Mouse (Mus musculus): ENCODE results near the gene Cdc45. TPM values are rescaled to one million over a fixed set of nuclear protein-coding genes. Genes with fewer than 3 reads are reported as not detected.

Cdc45 gene
- polyA plus RNA-seq (2012), result 30.2 and 30.6 TPM in 2 replicates

DNA sequence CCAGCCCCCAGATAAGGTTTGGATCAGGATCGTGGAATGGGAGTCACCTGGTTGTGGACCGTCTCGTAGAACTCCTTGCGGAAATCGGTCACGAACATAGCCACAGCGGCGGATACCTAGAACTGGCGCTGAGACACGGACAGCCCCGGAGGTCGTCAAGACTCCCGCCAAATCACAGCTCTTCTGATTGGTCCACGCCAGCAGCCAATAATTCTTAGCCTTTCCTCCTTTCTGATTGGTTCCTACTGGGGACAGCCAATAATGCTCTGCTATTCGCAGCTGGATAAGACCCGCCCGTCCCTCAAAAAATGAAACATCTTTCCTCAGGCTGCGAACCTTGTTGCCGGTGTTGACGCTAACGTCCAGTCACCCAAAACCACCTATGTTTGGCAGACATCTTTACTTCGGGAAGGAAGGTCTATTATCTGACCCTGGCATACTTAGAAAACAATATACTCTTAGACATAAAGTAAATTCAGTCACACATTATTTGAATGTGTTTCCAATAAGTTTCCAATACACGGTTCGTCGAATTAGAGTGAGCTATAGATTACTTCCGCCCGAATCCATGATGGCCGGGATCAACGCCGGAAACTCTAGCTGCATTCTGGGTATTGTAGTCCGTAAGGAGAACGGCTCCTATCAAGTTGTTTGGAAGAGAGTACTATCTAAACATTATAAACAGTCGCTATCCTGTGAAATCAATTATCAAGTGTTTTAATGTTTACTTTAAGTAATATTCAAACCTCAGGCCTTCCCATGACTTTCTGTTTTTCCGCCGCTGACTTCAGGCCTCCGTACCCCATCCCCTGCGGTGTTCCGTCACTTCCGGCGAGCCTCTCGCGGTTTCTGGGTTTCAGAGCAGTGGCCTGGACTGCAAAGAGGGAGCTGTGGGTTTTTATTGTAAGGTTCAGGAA lies at the start of gene Cdc45, which contains the start of gene Ufd1:
Cdc45 (minus strand) TSS at position 520 of the 917 bp plus-strand sequence.
Ufd1 (plus strand) TSS at position 312 of the 917 bp plus-strand sequence.
- TF ChIP-seq GATA1 (IDR thresholded peaks at IDR 0.05; ENCODE audit: low read length), result no peak

GRCm38 (mm10) chr16:18860186-18860585 lies 48.4 kb upstream of the Cdc45 start:
- TF ChIP-seq GATA1 (IDR thresholded peaks at IDR 0.05; ENCODE audit: low read length), result no peak

GRCm38 (mm10) chr16:18858551-18858950 lies 46.8 kb upstream of the Cdc45 start:
- TF ChIP-seq GATA1 (IDR thresholded peaks at IDR 0.05; ENCODE audit: low read length), result no peak

GRCm38 (mm10) chr16:18846301-18846820 lies 34.6 kb upstream of the Cdc45 start:
- TF ChIP-seq GATA1 (IDR thresholded peaks at IDR 0.05; ENCODE audit: low read length), result no peak

- TF ChIP-seq GATA1 (IDR thresholded peaks at IDR 0.05; ENCODE audit: low read length), result no peak
Observed at GRCm38 (mm10) chr16:18838346-18838745, 26.6 kb upstream of the Cdc45 start.

- TF ChIP-seq GATA1 (IDR thresholded peaks at IDR 0.05; ENCODE audit: low read length), result no peak
Observed at GRCm38 (mm10) chr16:18836468-18837208, 24.9 kb upstream of the Cdc45 start, which contains the start of the genes 2510002D24Rik and Gm28539. 2510002D24Rik (plus strand) TSS chr16:18836578. Gm28539 (plus strand) TSS chr16:18836584.

- no peak for TF ChIP-seq GATA1 (IDR thresholded peaks at IDR 0.05; ENCODE audit: low read length)
Observed at GRCm38 (mm10) chr16:18836073-18836467, 24.3 kb upstream of the Cdc45 start.

DNA sequence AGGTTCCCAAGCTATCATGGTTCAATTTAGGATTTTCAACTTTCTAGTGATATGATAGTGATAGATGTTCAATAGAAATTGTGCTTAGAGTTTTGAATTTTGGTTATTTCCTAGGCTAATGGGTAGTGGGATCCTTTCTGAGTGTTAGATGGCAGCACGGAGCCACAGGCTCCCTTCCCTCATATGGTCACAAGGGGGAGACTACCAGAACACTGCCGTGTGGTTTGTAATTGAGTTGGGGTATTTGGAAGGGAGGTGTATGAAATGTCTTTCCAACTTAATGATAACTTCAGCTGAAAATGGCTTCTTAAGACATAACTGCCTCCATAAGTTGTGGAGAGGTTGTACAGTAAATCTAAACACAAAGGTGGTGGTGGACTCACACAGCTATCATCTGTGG lies 21.7 kb upstream of the Cdc45 start:
- no peak for TF ChIP-seq GATA1 (IDR thresholded peaks at IDR 0.05; ENCODE audit: low read length)

GRCm38 (mm10) chr16:18829102-18829501 lies 17.3 kb upstream of the Cdc45 start:
- no peak for TF ChIP-seq GATA1 (IDR thresholded peaks at IDR 0.05; ENCODE audit: low read length)

DNA sequence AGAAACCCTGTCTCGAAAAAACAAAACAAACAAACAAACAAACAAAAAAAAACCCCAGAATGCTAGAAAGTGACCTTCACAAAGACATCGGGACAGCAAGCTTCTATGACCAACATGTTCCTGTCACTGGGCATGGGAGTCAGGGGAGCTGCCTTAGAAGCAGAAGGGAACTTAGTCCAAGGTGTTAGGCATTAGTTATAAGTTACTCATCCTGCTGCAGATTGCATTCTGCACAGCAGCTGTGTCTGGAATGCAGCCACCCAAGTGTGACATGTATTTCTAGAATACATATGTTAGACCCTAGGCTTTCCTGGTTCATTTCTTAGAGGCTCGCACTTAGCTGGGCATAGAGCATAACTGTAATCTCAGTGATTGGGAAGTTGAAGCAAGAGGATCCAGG lies 16.8 kb upstream of the Cdc45 start:
- TF ChIP-seq GATA1 (IDR thresholded peaks at IDR 0.05; ENCODE audit: low read length), result no peak

DNA sequence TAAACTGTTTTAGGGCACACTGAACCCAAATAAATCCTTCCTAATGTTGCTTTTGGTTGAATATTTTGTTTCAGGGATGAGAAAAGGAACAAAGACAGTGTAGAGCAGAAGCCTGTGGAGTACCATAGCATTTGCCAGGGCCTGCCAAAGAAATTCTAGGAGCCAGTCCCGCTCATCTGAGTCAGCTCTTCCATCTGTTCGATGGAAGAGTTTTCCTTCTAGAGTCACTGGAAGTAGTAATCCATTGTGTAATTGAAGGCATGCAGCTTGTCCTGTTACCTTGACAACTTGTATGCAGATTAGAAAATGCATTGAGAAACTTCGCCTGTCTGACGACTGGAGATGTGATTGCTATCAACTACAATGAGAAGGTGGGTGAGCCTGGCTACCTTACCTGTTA lies 11.1 kb upstream of the Cdc45 start:
- TF ChIP-seq GATA1 (IDR thresholded peaks at IDR 0.05; ENCODE audit: low read length), result no peak

GRCm38 (mm10) chr16:18822356-18822755 lies 10.6 kb upstream of the Cdc45 start:
- no peak for TF ChIP-seq GATA1 (IDR thresholded peaks at IDR 0.05; ENCODE audit: low read length)

- TF ChIP-seq GATA1 (IDR thresholded peaks at IDR 0.05; ENCODE audit: low read length), result no peak
Observed at GRCm38 (mm10) chr16:18812385-18812910, 661 bp upstream of the Cdc45 start.

DNA sequence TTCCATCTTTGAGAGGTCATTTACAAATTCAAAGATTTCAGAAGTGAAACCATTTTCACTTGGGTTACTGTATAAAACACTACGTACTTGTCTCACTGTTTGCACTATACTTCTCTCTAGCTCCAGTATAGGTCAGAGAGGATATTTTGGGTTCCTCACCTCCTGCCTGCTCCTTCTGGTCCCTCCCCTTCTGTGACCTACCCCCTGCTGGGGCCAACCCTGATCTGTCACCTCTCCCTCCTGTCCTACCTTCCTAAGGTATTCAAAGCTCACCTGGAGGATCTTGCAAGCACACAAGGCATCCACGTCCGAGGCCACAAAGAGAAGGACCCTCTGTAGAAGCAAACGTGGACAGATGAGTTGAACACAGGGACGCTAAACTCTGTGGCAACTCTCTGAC lies 755 bp downstream of the Cdc45 start:
- TF ChIP-seq GATA1 (IDR thresholded peaks at IDR 0.05; ENCODE audit: low read length), result no peak

DNA sequence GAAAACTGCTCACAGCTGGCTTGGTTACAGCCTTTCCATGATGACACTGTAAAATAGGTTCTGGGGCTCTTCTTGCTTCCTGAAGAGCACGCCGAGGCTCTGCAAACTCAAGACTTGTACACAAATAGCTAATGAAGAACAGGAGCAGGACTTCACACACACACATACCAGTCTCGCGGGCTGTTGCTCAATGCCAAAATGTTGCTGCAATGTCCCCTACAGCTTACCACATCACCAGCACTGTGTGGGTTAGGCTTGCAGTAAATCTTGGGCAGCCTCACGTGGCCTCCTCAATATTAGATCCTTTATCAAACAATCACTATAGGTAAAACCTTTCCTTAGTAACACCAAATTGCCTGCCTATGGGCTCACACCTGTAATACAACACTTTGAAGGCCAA lies 2.8 kb downstream of the Cdc45 start:
- no peak for TF ChIP-seq GATA1 (IDR thresholded peaks at IDR 0.05; ENCODE audit: low read length)

DNA sequence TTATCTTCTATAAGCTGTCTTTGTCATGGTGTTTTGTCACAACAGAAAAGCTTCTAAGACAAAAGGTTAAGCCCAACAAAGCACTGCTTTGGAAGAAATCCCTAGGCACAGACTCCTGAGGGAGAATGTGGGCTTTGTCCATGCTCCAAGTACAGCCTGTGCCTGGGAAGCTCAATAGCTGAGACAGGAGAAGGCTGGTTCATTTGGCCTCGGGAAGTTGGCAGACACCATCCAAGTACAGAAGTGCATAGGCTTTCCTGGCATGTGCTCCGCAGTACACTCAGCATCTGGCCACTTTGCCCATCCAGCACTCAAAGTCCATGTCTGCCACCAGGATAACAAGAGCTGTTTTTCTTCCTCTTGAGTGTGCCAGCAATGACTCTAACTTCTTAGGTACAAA lies 6.0 kb downstream of the Cdc45 start:
- TF ChIP-seq GATA1 (IDR thresholded peaks at IDR 0.05; ENCODE audit: low read length), result no peak
